Mouse (Mus musculus) adrenal gland, postnatal 0 days (tissue): ENCODE measurements around the gene Hyal3. TPM values are rescaled to one million over a fixed set of nuclear protein-coding genes. Genes with fewer than 3 reads are reported as not detected.

Experiments used
- polyA plus RNA-seq: library from polyadenylated mRNA; unstranded; fragments of >200 nt; fragmentation: Nextera tagmentation; extraction: Ambion mirVana; gene quantifications from 2 replicates; pipeline ENCODE4 v1.2.1, GENCODE M21; 2015

The Hyal3 gene
- 0.85 and 1.5 TPM in 2 replicates for polyA plus RNA-seq

GRCm38 (mm10) chr9:107580501-107581317 lies at the start of gene Hyal3:
Gene Hyal3, plus strand, starts transcription at chr9:107580818.

GRCm38 (mm10) chr9:107533791-107534407 lies 46.7 kb upstream of the Hyal3 start, which contains the start of gene Tmem115:
Gene Tmem115, plus strand, starts transcription at chr9:107533945.

DNA sequence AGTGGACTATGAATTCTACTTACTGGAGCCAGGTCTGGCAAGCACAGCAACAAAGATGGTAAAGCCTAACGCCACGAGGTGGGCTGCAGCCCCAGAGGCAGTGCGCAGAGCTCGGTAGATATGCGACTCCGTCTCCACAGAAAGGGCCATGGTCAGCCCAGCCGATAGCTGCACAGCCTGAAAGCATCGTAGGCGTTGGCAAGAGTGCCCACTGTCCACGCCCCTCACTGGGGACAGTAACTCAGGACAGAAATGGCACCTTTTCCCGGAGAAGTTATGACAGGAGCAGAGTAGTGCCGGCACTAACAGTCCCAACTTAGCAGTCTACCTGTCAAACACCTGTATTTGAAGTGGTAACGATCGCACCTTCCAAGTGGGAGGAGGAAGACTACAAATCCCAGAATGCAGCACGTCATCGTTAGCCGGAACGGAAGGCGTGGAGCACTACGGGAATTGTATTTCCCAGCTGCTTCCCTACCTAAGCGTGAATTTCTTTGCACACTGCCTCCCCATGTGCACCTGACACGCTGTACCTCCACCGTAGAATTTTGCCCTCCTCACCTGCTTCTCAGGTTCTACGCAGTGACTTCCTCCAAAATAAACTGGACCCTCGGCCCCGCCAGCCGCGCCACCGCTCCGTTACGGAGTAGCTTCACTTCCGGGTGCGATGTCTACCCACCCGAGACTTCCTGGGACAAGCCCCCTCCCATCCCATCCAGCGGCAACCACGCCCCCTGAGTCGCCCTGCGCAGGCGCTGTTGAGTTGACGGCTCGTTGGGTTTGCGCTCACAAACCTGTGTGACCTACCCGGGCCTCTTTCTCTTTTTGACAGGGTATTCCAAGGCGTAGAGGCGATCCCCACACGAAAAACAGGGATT lies 38.9 kb upstream of the Hyal3 start, which contains the start of the genes Cyb561d2 and Nprl2:
TSS of gene Cyb561d2 (minus strand) at position 720 of the 878 bp plus-strand sequence.
TSS of gene Nprl2 (plus strand) at position 753 of the 878 bp plus-strand sequence.

DNA sequence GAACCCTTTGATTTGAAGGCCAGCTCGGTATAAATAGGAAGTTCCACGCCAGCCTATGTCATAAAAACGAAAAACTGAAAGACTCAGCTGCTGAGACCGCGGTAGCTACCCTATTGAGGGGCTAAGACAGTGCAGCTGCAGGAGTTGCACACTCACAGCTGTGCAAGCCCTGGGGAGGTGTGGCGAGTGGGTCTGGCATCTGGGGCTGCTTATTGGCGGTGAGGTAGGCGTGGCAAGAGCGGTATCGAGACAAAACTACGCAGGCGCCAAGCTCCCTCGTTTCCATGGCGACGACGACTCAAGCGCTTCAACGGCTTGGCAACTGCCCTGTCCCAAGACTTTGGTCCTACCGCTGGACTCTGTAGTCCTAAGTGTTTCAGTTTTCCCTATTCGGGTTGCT lies 33.6 kb upstream of the Hyal3 start, which contains the start of gene Zmynd10:
TSS of gene Zmynd10 (plus strand) at position 273 of the 400 bp plus-strand sequence.

GRCm38 (mm10) chr9:107551117-107551889 lies 29.3 kb upstream of the Hyal3 start, which contains the start of gene Rassf1:
Gene Rassf1, plus strand, starts transcription at chr9:107551555.

GRCm38 (mm10) chr9:107563029-107563581 lies 17.5 kb upstream of the Hyal3 start, which contains the start of gene Tusc2:
Gene Tusc2, plus strand, starts transcription at chr9:107563255.

DNA sequence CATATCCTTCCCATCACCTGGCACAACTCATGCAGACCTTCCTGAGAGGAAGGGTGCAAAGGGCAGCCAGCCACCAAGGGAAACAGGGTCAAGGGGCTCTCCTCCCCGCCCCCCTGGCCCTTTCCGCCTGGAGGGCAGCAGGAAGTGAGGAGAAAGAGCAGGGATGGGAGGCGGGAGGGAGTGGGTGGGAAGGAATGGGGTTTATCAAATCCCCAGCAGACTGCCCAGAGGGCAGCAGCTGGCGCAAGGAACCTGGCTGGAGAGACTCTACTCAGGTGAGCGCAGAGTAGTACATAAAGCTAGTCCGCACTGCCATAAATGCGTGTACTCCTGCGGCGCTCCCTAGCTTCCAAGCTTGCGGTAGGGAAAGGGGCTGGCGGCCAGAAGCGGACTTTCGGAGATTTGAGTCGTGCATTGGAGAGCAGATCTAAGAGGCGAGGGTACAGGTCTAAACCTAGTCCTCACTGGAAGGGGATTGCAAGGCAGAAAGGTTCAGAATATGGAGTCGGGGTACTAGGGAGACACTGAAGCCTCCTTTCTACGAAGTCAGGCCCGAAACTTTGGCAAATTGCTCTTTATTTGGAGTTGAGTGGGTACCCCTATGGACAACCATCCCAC lies 12.8 kb upstream of the Hyal3 start, which contains the start of gene Hyal2:
TSS of gene Hyal2 (plus strand) at position 244 of the 618 bp plus-strand sequence.

GRCm38 (mm10) chr9:107576357-107577107 lies 4.1 kb upstream of the Hyal3 start, which contains the start of gene Hyal1:
Gene Hyal1, plus strand, starts transcription at chr9:107576927.

DNA sequence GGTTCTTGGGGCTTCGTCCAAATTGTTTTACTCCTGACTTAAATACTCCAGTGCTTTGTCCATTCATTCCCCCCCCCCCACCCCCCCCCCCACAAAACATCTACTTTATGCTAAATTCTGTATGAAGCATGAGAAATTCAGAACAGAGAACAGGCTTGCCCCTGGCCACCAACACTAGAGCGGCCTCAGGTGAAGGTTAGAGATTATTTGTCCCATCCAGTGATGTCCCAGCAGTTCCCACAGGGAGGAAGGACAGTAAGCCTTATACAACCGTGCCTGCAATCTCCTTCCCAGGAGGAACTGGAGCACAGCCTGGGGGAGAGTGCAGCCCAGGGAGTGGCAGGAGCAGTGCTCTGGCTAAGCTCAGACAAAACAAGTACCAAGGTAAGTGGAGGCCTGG lies 2.0 kb upstream of the Hyal3 start, which contains the start of gene Naa80:
TSS of gene Naa80 (plus strand) at position 301 of the 400 bp plus-strand sequence.

DNA sequence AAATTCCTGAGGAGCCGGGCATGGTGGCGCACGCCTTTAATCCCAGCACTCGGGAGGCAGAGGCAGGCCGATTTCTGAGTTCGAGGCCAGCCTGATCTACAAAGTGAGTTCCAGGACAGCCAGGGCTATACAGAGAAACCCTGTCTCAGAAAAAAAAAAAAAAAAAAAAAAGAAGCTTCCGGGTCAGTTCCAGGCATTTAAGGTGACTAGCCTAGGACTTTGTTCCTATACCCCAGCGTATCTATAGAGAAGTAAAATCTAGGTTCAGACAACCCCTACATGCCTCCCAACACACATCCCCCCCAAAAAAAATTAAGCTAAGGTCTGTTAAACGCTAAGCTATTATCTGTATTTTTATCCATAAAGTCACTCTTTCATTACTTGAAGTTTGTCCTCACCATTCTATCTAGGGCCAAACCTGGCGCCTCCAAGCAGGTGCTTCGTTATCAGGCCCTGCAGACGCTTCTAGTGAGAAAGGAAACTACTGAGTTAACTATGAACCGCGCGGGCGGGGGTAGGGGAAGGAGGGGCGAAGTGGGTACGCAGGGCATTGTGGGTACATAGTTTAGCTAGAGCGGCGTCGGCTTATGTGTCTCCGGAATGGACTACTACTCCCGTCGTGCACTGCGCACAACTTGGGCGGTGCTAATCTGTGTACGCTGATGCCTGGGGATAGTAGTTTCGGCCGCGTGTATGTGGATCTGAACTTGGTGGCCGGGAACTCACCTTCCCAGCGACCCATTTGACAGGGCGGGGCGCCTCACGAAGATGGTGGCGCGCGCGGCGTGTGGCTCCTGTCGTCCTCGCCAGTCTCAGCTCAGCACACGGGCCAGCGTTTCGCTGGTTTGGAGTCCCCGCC lies 6.6 kb downstream of the Hyal3 start, which contains the start of gene Ifrd2:
TSS of gene Ifrd2 (plus strand) at position 669 of the 859 bp plus-strand sequence.

GRCm38 (mm10) chr9:107608741-107609432 lies 28.3 kb downstream of the Hyal3 start, which contains the start of gene Sema3b:
Gene Sema3b, minus strand, starts transcription at chr9:107609229.

DNA sequence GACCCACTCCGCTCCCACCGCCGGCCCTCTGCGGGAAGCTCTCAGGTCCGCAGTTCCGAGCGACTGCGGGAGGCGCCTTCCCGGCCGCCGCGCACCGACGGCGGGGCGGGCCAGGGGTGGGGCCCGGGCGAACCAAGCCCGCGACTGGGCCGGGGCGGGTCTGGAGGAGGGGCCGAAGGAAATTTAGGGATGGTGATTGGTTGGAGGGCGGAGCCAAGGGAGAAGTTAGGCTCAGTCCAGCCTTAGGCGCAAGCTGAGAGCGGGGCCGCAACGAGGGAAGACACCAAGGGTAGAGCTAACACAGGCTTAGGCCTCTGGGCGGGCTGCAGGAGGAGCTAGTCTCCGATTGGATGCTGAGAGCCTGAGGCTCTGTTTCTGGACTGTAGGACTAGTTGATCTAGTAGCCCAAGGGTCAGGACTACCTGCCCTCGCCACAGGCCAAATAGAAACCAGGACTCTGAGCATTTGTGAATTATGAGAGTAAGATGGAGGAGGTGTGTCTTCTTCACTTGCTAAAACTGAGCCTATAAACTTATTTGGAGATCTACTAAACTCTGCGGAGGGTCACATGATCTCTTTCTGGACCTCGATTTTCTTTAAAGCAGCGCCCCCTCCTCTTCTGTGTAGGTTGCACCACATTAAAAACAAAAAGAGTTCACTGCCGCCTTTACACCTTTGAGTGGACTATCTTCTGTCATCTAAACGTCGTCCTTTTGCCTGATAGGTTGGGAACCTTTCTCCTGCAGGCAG lies 54.8 kb downstream of the Hyal3 start, which contains the start of gene Gnai2:
TSS of gene Gnai2 (minus strand) at position 89 of the 750 bp plus-strand sequence.

